Mouse (Mus musculus): ENCODE data around the gene Zfp46.

Zfp46 gene

DNA sequence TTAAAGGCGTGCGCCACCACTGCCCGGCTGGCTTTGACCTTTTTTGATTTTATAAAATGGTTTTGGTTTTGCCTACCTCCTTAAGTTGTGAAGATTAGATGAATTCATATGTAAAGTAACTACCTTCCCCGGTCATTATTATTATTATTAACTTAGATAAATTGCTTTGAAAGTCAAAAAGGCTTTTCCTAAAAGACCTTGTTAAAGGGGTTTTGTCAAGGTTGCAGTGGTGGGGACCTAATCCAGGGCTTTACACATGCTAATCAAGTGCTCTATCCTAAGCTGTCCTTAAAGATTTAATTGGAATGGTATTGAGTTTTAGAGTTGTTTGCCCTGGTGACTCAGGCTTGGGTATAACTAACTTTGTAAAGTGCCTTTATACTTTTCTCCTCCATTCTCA lies 33.2 kb downstream of the Zfp46 start:
- no peak for DNase-seq

DNA sequence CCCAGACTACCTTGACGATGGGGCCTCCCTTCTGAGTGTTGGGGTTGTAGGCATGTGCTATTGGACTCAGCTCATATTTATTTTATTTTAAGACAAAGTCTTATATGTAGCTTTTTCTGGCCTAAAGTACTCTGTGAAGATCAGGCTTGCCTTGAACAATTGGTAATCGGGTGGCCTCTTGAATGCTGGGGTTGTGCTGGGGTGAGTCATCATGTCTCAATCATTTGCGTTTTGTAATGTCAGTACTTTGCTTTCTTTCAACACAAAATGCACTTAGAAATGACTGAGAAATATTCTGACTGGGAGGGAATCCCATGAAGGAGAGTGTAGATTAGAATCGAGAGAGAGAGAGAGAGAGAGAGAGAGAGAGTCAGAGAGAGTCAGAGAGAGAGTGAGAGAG lies 35.5 kb downstream of the Zfp46 start:
- no peak for DNase-seq

DNA sequence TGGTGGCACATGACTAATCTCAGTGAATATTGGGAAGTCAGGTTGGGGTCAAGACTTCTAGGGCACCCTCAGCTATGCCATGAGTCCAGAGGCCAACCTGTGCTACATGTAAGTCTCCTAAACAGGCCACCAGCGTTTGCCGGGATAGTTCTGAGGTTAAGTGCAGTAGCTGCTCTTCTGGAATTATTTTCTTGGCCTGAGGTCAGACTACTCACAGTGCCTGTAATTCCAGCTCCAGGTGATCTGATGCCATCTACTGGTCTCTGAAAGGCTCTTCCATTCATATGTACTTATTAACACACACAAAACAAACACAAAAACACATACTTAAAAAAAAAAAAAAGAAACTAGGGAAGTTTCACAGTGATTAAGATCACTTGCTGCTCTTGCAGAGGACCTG lies 39.7 kb downstream of the Zfp46 start:
- DNase-seq, result peak in 1 of 2 experiments; percentile 19

DNA sequence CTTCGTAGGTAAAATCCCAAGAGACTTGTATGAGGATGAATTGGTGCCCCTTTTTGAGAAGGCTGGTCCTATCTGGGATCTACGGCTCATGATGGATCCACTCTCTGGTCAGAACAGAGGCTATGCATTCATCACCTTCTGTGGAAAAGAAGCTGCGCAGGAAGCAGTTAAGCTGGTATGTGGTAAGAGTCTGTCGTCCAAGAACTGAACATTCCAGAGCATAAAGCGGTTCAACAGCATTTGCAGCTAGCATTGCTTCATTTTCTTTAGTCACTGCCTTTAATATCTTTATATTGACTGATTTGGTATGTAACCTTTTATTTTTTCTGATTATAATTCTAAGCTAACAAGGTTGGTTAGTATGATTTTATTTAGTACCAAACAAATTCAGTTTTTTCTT lies 42.8 kb downstream of the Zfp46 start:
- DNase-seq, result no peak

DNA sequence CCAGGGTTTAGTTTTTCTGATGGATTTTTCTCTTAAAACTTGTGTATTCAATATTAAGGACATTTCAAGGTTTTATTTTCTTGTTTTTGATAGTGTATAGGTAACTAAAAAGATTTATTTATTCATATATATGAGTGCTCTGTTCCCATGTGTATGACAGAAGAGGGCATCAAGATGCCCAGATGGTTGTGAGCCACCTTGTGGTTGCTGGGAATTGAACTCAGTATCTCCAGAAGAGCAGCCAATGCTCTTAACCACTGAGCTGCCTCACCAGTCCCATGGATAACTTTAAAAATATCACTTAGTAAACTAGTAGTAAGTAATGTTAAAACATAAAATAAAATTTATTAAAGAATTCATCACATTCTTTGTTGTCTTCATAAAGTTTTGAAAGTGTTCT lies 43.6 kb downstream of the Zfp46 start:
- no peak for DNase-seq

DNA sequence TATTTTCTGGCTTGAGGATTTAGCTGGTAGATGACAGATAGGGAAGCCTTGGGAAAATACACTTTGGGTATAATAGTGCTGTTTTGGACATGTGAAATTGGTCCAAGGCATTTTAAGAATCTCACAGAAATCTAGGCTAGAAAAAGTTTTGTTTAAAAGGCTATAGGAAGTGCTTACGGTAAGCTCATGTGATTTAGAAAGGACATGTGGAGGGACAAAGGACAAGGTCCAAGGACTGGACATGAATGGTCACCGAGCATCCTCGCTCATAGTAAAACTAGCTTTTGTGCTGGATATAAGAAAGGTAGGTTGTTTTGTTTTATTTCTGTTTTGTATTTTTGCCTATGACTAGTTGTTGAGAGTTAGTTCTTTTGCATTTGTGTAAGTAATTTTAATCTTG lies 47.2 kb downstream of the Zfp46 start:
- DNase-seq, result no peak

DNA sequence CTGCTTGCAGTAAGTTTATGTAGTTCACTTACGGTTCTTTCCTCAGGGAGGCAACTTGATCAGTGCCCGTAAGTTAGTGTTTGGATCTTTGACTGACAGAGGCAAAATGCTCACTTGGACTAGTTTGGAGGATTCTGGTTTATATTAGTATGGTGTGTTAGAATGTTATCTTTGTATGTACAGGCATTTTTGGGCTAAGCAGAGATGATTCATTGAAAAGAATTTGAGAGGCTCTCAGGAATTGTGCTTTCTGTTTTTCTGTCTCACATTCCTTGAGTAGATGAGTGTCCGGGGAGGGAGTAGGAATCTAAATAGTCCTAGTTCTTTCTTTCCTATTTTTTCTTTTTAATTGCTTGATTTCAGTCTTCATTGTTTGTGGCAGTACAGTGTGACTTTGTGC lies 48.7 kb downstream of the Zfp46 start:
- no peak for DNase-seq

DNA sequence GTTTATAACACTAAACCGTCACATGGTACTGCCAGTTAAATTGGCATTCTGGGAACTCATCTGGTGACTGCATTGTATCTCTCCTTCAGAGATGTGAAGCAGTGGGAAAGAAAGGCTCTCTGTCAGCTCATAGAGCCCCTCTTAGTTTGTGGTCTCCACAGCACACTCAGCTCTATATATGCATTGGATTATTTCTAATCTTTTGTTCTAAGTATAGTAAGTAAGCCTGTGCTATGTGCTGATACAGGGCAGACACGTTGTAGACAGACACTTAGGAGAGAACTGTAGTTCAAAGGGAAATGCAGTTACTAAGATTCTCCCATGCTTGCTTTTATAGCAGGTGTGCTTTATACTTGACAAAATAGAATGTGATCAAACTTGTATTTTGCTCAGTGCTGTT lies 50.6 kb downstream of the Zfp46 start:
- DNase-seq, result no peak

DNA sequence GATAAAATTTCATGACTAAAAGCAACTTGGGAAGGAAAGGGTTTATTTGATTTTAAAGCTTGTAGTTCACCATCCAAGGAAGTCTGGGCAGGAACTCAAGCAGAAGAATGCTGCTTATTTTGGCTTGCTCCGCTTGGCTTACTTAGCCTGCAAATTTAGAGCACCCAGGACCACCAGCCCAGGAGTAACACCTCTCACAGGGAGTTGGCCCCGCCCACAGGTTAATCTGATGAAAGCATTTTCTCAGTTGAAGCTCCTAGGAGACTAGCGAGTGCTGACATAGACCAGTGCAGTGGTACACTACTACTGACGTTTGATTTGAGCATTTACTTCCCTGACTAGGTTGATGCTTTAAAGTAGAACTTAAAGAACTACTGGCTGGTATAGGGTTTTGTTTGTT lies 52.6 kb downstream of the Zfp46 start:
- no peak for DNase-seq

Measured in cerebellum, postnatal 36 days (tissue).